Mouse (Mus musculus): ENCODE measurements around the gene Cat. TPM values are rescaled to one million over a fixed set of nuclear protein-coding genes. Genes with fewer than 3 reads are reported as not detected.

Cat gene
- polyA plus RNA-seq, 1 experiment from 2014 or later, result 117 TPM

DNA sequence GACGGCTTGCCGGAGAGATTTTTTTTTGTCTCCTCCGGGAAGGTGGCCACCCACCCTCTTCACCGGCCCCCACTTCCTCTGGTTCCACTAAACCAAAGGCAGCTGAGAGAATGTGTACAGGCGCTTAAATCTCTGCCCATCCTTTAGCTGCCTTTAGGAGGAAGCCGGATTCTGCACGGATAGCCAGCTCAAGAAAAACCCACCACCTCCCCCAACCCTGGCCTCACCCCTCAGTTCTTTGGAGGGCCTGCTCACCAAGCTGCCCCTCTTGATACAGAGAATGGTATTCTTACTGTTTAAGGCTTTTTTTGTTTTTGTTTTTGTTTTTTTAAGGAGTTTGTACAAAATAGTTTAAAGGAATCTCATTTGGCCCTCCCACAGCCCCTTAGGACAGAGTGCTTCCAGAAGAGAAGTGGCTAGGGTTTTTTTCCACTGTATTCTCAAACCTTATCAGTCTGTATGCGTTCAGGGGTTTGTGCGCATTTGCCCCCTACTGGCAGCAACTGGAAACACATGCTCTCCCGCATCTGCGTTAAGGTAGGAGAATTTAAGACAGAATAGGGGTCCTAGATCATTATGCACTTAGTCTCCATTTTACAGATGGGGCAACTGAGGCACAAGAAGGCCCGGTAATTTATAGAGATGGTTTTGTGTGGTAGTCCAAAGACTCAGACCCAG, 60.5 kb downstream of the Cat start:
- no peak overlapping the region for H3K9ac ChIP-seq (ENCODE audit: low read length)
- H3K4me2 ChIP-seq (ENCODE audit: low read length), result no peak overlapping the region
- H3K4me1 ChIP-seq (replicated peaks; ENCODE audit: control insufficient read depth, insufficient read depth, low read length), result peaks cover 4% of the 10 kb centered on the region; the same call in 1 of the 2 replicates
- no peak overlapping the region for H3K27ac ChIP-seq (ENCODE audit: low read depth)
- peak; percentile 80 for DNase-seq (ENCODE audit: low spot score)
- H3K4me3 ChIP-seq (ENCODE audit: low read depth, low read length), result no peak overlapping the region
- no peaks in the 10 kb centered on the region for H3K9me3 ChIP-seq (ENCODE audit: control insufficient read depth, low read length)
- no peaks in the 10 kb centered on the region for H3K27me3 ChIP-seq (replicated peaks; ENCODE audit: control insufficient read depth, insufficient read depth, low read length)
- no peaks in the 10 kb centered on the region for H3K36me3 ChIP-seq (ENCODE audit: control insufficient read depth, insufficient read depth, low read length)
- 30% methylated on average over 12 of the region's 12 CpGs for WGBS
- ATAC-seq (replicated peaks; ENCODE audit: low FRiP score, low TSS enrichment, low read depth), result 0 out of 2 replicates have a peak, but pooled peaks have one; percentile 28

DNA sequence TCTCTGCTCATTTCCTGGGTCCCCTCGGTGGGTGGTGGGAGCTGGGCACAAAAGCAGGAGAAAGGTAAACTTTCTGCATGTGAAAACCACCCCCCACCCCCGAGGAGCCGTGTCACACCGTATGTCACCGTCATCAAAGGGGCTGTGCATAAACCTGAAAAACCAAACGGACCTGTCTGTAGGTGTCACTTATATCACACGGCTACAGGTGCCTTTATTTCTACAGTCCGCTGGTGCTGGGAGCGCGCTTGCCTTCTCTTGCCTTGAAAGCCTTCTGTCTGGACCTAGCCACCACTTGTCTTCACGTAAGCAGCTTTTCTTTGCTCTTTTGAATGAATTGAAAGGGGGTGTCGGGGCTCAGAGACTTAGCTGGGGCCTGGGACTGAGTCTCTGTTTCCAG, 61.1 kb downstream of the Cat start:
- Histone ChIP-seq H3K27ac (ENCODE audit: low read depth) (no peak overlapping the region), H3K9ac (ENCODE audit: low read length) (no peak overlapping the region), H3K4me1 (replicated peaks; ENCODE audit: control insufficient read depth, insufficient read depth, low read length) (peaks cover 4% of the 10 kb centered on the region; the same call in 1 of the 2 replicates), H3K9me3 (ENCODE audit: control insufficient read depth, low read length) (no peaks in the 10 kb centered on the region), H3K4me3 (ENCODE audit: low read depth, low read length) (no peak overlapping the region), H3K27me3 (replicated peaks; ENCODE audit: control insufficient read depth, insufficient read depth, low read length) (no peaks in the 10 kb centered on the region), H3K4me2 (ENCODE audit: low read length) (no peak overlapping the region), H3K36me3 (ENCODE audit: control insufficient read depth, insufficient read depth, low read length) (no peaks in the 10 kb centered on the region)
- ATAC-seq (replicated peaks; ENCODE audit: low FRiP score, low TSS enrichment, low read depth), result 0 out of 2 replicates have a peak, but pooled peaks have one; percentile 64
- DNase-seq (ENCODE audit: low spot score), result no peak
- WGBS, result 61% methylated on average over 12 of the region's 12 CpGs

DNA sequence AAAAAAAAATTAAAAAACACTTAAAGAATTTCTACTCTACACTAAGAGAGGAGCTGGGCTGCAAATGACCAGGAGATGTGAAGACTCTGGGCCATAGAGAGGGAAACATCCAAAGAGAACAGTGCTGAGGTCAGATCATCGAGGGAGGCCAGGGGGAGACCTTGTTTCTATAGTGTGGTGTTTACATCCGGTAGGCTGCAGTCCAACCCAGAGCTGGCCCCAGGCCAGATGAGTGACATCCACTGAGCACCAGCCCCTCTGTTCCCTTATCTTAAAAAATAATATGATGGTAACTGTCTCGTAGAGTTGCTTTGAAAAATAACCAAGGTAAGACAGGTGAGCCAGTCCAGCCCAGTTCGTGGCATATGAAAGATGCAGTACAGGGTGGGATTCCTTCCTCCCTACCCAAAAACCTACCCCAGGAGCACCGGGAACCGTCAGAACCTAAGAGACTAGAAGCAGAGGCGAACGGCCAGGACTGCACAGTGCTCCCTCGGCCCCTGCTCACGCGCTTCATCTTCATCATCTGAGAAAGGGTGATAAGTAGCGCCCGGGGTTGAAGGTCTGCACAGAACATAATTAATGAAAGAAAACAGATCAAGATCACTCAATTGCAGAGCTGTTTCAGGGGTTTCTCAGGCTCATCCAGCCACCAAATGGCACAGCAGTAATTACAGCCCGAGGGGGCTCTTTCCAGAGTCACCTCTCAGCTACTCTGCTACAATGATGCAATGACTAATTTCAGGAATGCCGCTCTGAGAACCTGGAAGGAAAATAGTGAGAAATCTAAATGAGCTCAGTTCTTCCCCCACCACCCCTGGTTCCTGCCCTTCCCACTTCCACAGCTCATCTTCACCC, 64.1 kb downstream of the Cat start:
- no peak overlapping the region for H3K27ac ChIP-seq (ENCODE audit: low read depth)
- ATAC-seq (replicated peaks; ENCODE audit: low FRiP score, low TSS enrichment, low read depth) (no peak), DNase-seq (ENCODE audit: low spot score) (no peak)
- no peaks in the 10 kb centered on the region for H3K36me3 ChIP-seq (ENCODE audit: control insufficient read depth, insufficient read depth, low read length)
- no peak overlapping the region for H3K4me2 ChIP-seq (ENCODE audit: low read length)
- H3K27me3 ChIP-seq (replicated peaks; ENCODE audit: control insufficient read depth, insufficient read depth, low read length), result no peaks in the 10 kb centered on the region
- no peaks in the 10 kb centered on the region for H3K9me3 ChIP-seq (ENCODE audit: control insufficient read depth, low read length)
- H3K4me1 ChIP-seq (replicated peaks; ENCODE audit: control insufficient read depth, insufficient read depth, low read length), result peaks cover 4% of the 10 kb centered on the region; the same call in 1 of the 2 replicates
- WGBS, result 37% methylated on average over 15 of the region's 15 CpGs
- H3K4me3 ChIP-seq (ENCODE audit: low read depth, low read length), result no peak overlapping the region
- no peak overlapping the region for H3K9ac ChIP-seq (ENCODE audit: low read length)

DNA sequence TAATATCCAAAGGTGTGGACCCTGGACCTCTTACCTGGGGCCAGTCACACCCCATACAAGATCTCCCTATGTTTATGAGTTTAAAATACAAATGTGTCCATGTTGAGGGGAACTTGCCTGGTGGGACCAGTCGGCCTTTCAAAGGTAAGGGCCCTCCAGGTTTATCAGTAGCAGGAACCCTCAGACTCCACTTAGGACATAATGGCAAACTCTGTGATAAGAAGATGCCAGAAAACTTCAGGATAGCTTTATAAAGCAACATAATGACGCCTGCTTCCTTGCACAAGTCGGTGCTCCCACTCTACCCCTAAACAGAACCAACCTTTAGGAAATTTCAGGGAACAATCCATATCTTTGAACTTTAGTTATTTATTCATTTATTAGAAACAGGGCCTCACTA, 69.2 kb downstream of the Cat start:
- no peaks in the 10 kb centered on the region for H3K36me3 ChIP-seq (ENCODE audit: control insufficient read depth, insufficient read depth, low read length)
- 91% methylated on average over 3 of the region's 3 CpGs for WGBS
- no peaks in the 10 kb centered on the region for H3K9me3 ChIP-seq (ENCODE audit: control insufficient read depth, low read length)
- no peak overlapping the region for H3K27ac ChIP-seq (ENCODE audit: low read depth)
- DNase-seq (ENCODE audit: low spot score) (no peak), ATAC-seq (replicated peaks; ENCODE audit: low FRiP score, low TSS enrichment, low read depth) (no peak)
- no peaks in the 10 kb centered on the region for H3K27me3 ChIP-seq (replicated peaks; ENCODE audit: control insufficient read depth, insufficient read depth, low read length)
- H3K4me3 ChIP-seq (ENCODE audit: low read depth, low read length), result no peak overlapping the region
- H3K4me2 ChIP-seq (ENCODE audit: low read length), result no peak overlapping the region
- H3K4me1 ChIP-seq (replicated peaks; ENCODE audit: control insufficient read depth, insufficient read depth, low read length), result 0 out of 2 replicates have a peak, but pooled peaks cover 3% of the 10 kb centered on the region
- H3K9ac ChIP-seq (ENCODE audit: low read length), result no peak overlapping the region

GRCm38 (mm10) chr2:103413381-103413780, 71.6 kb downstream of the Cat start:
- no peak overlapping the region for H3K4me3 ChIP-seq (ENCODE audit: low read depth, low read length)
- no peaks in the 10 kb centered on the region for H3K4me1 ChIP-seq (replicated peaks; ENCODE audit: control insufficient read depth, insufficient read depth, low read length)
- 58% methylated on average over 5 of the region's 5 CpGs for WGBS
- no peaks in the 10 kb centered on the region for H3K36me3 ChIP-seq (ENCODE audit: control insufficient read depth, insufficient read depth, low read length)
- H3K27me3 ChIP-seq (replicated peaks; ENCODE audit: control insufficient read depth, insufficient read depth, low read length), result no peaks in the 10 kb centered on the region
- H3K4me2 ChIP-seq (ENCODE audit: low read length), result no peak overlapping the region
- H3K27ac ChIP-seq (ENCODE audit: low read depth), result no peak overlapping the region
- ATAC-seq (replicated peaks; ENCODE audit: low FRiP score, low TSS enrichment, low read depth) (peak; percentile 52; the same call in 1 of the 2 replicates), DNase-seq (ENCODE audit: low spot score) (no peak)
- no peaks in the 10 kb centered on the region for H3K9me3 ChIP-seq (ENCODE audit: control insufficient read depth, low read length)
- no peak overlapping the region for H3K9ac ChIP-seq (ENCODE audit: low read length)

- Histone ChIP-seq H3K4me3 (ENCODE audit: low read depth, low read length) (no peak overlapping the region), H3K9ac (ENCODE audit: low read length) (no peak overlapping the region), H3K4me2 (ENCODE audit: low read length) (no peak overlapping the region), H3K9me3 (ENCODE audit: control insufficient read depth, low read length) (no peaks in the 10 kb centered on the region), H3K27ac (ENCODE audit: low read depth) (no peak overlapping the region), H3K36me3 (ENCODE audit: control insufficient read depth, insufficient read depth, low read length) (no peaks in the 10 kb centered on the region), H3K27me3 (replicated peaks; ENCODE audit: control insufficient read depth, insufficient read depth, low read length) (no peaks in the 10 kb centered on the region), H3K4me1 (replicated peaks; ENCODE audit: control insufficient read depth, insufficient read depth, low read length) (no peaks in the 10 kb centered on the region)
- DNase-seq (ENCODE audit: low spot score), result no peak
- WGBS, result 91% methylated on average over 3 of the region's 3 CpGs
- ATAC-seq (replicated peaks; ENCODE audit: low FRiP score, low TSS enrichment, low read depth), result no peak
These were observed 73.1 kb downstream of the Cat start for GRCm38 (mm10) chr2:103411816-103412215.

DNA sequence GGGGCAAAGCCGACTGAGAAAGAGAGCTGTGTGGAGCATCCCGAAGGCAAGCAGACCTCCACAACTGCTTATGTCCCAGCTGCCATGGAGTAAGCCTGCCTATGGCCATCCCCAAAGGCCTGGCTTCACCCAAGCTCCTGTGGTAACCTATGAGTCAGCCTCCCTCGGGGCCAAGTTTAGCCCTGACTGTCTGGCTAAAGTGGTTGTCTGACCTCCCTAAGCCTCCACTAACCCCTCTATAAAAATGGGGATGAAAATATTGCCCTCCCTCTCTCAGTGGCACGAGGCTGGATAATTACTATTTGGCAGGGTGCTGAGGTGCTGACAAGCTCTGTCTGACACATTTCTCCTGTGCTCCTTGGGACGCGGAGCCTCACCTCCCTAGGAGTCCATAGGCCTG, 73.6 kb downstream of the Cat start, which contains the start of gene Elf5:
Gene Elf5 (plus strand): TSS at position 341 of the 400 bp plus-strand sequence.
- H3K9me3 ChIP-seq (ENCODE audit: control insufficient read depth, low read length), result no peaks in the 10 kb centered on the region
- no peaks in the 10 kb centered on the region for H3K27me3 ChIP-seq (replicated peaks; ENCODE audit: control insufficient read depth, insufficient read depth, low read length)
- no peaks in the 10 kb centered on the region for H3K4me1 ChIP-seq (replicated peaks; ENCODE audit: control insufficient read depth, insufficient read depth, low read length)
- no peak within 1 kb of the TSS for H3K4me2 ChIP-seq (ENCODE audit: low read length)
- no peak within 1 kb of the TSS for H3K9ac ChIP-seq (ENCODE audit: low read length)
- H3K36me3 ChIP-seq (ENCODE audit: control insufficient read depth, insufficient read depth, low read length), result no peaks in the 10 kb centered on the region
- H3K4me3 ChIP-seq (ENCODE audit: low read depth, low read length), result no peak within 1 kb of the TSS
- DNase-seq (ENCODE audit: low spot score) (no peak), ATAC-seq (replicated peaks; ENCODE audit: low FRiP score, low TSS enrichment, low read depth) (no peak)
- 74% methylated on average over 6 of the region's 6 CpGs for WGBS
- H3K27ac ChIP-seq (ENCODE audit: low read depth), result no peak within 1 kb of the TSS

GRCm38 (mm10) chr2:103406239-103406638, 78.7 kb downstream of the Cat start:
- Histone ChIP-seq H3K4me2 (ENCODE audit: low read length) (no peak overlapping the region), H3K36me3 (ENCODE audit: control insufficient read depth, insufficient read depth, low read length) (no peaks in the 10 kb centered on the region), H3K9me3 (ENCODE audit: control insufficient read depth, low read length) (no peaks in the 10 kb centered on the region), H3K4me1 (replicated peaks; ENCODE audit: control insufficient read depth, insufficient read depth, low read length) (no peaks in the 10 kb centered on the region), H3K27ac (ENCODE audit: low read depth) (no peak overlapping the region), H3K9ac (ENCODE audit: low read length) (no peak overlapping the region), H3K4me3 (ENCODE audit: low read depth, low read length) (no peak overlapping the region), H3K27me3 (replicated peaks; ENCODE audit: control insufficient read depth, insufficient read depth, low read length) (no peaks in the 10 kb centered on the region)
- 61% methylated on average over 3 of the region's 3 CpGs for WGBS
- DNase-seq (ENCODE audit: low spot score) (no peak), ATAC-seq (replicated peaks; ENCODE audit: low FRiP score, low TSS enrichment, low read depth) (no peak)

All from intestine, embryonic 14.5 days (tissue).